Mouse (Mus musculus) bone marrow macrophage, adult 2 months (primary cell): ENCODE measurements around the gene Cryz.

Experiments used
- CTCF ChIP-seq: IDR thresholded peaks from 2 replicates; pipeline ENCODE4 v1.5.1; 2012; ENCODE audit warnings: low read depth, mild to moderate bottlenecking, low read length, moderate library complexity
- POLR2A ChIP-seq: IDR thresholded peaks from 2 replicates; pipeline ENCODE4 v1.6.1; 2012; ENCODE audit warnings: mild to moderate bottlenecking, low read depth, low read length, borderline replicate concordance

- TF ChIP-seq CTCF = no peak
- TF ChIP-seq POLR2A = no peak
These were observed 18.6 kb upstream of the Cryz start for GRCm38 (mm10) chr3:154577895-154578294.
